Mouse (Mus musculus) liver, embryonic 12.5 days (tissue): ENCODE data around the gene Lca5l. TPM values are rescaled to one million over a fixed set of nuclear protein-coding genes. Genes with fewer than 3 reads are reported as not detected.
A peak's percentile ranks its signal among the peaks of the same experiment; 100 is the strongest.

Experiments used
- ATAC-seq: fragments of 200-750 bp; cut with Nextera tagmentation; 2 replicates; pipeline ENCODE4 v1.8.0; 2017; ENCODE audit warnings: moderate number of reproducible peaks, mild to moderate bottlenecking, moderate library complexity
- H3K27ac ChIP-seq: fragments of 300-500 bp; sonication (generic); 2 replicates; pipeline ENCODE4 v1.5.1; 2016; ENCODE audit warnings: mild to moderate bottlenecking
- H3K27me3 ChIP-seq: fragments of 300-500 bp; sonication (generic); replicated peaks from 2 replicates; pipeline ENCODE4 v1.6.1; 2016; ENCODE audit warnings: mild to moderate bottlenecking, moderate library complexity
- H3K36me3 ChIP-seq: fragments of 300-500 bp; sonication (generic); 2 replicates; pipeline ENCODE4 v1.6.1; 2016; ENCODE audit warnings: mild to moderate bottlenecking, moderate library complexity
- H3K4me1 ChIP-seq: fragments of 300-500 bp; sonication (generic); 2 replicates; pipeline ENCODE4 v1.6.1; 2016
- H3K4me2 ChIP-seq: fragments of 300-500 bp; sonication (generic); 2 replicates; pipeline ENCODE4 v1.6.1; 2016; ENCODE audit warnings: mild to moderate bottlenecking, moderate library complexity
- H3K4me3 ChIP-seq: fragments of 300-500 bp; sonication (generic); 2 replicates; pipeline ENCODE4 v1.5.1; 2016; ENCODE audit warnings: mild to moderate bottlenecking, moderate library complexity
- H3K9ac ChIP-seq: fragments of 300-500 bp; sonication (generic); 2 replicates; pipeline ENCODE4 v1.6.1; 2016; ENCODE audit warnings: mild to moderate bottlenecking, moderate library complexity
- H3K9me3 ChIP-seq: fragments of 300-500 bp; sonication (generic); replicated peaks from 2 replicates; pipeline ENCODE4 v1.6.1; 2016; ENCODE audit warnings: mild to moderate bottlenecking, moderate library complexity
- WGBS: fragments of 180-500 bp; shearing (Covaris S2); methylation state at CpG from one replicate; pipeline ENCODE4 v1.1.7; 2016; ENCODE audit not compliant: insufficient replicate concordance; 5-methylcytosine and 5-hydroxymethylcytosine counted together
- polyA plus RNA-seq: library from polyadenylated mRNA; unstranded; fragments of >200 nt; fragmentation: Nextera tagmentation; extraction: Ambion mirVana; gene quantifications from 2 replicates; pipeline ENCODE4 v1.2.1, GENCODE M21; 2016

Gene Lca5l
- polyA plus RNA-seq, 1 experiment from 2014 or later: 0.17 TPM

- H3K9ac ChIP-seq: no peak overlapping the region
- no peaks in the 10 kb centered on the region for H3K9me3 ChIP-seq
- no peaks in the 10 kb centered on the region for H3K27me3 ChIP-seq
- H3K4me1 ChIP-seq: no peaks in the 10 kb centered on the region
- 68% methylated on average over 7 of the region's 7 CpGs for WGBS
- no peak overlapping the region for H3K27ac ChIP-seq
- no peak overlapping the region for H3K4me2 ChIP-seq
- no peaks in the 10 kb centered on the region for H3K36me3 ChIP-seq
- ATAC-seq: no peak
- no peak overlapping the region for H3K4me3 ChIP-seq
These were observed 18.8 kb upstream of the Lca5l start for GRCm38 (mm10) chr16:96210856-96211255.

GRCm38 (mm10) chr16:96209789-96210188, 17.7 kb upstream of the Lca5l start:
- no peak overlapping the region for H3K4me2 ChIP-seq
- WGBS: 75% methylated on average over 10 of the region's 10 CpGs
- ATAC-seq: no peak

GRCm38 (mm10) chr16:96201485-96202232, 9.6 kb upstream of the Lca5l start:
- Histone ChIP-seq H3K36me3 (no peaks in the 10 kb centered on the region), H3K9me3 (no peaks in the 10 kb centered on the region), H3K27me3 (peaks cover 17% of the 10 kb centered on the region), H3K27ac (no peak overlapping the region), H3K4me1 (0 out of 2 replicates have a peak, but pooled peaks cover 7% of the 10 kb centered on the region), H3K4me3 (no peak overlapping the region), H3K4me2 (no peak overlapping the region), H3K9ac (no peak overlapping the region)
- no peak for ATAC-seq
- 66% methylated on average over 11 of the region's 11 CpGs for WGBS

More at GRCm38 (mm10) chr16:96209789-96210188, 17.7 kb upstream of the Lca5l start:
- Histone ChIP-seq H3K9ac (no peak overlapping the region), H3K4me1 (no peaks in the 10 kb centered on the region), H3K36me3 (no peaks in the 10 kb centered on the region), H3K27ac (no peak overlapping the region), H3K9me3 (no peaks in the 10 kb centered on the region), H3K27me3 (no peaks in the 10 kb centered on the region), H3K4me3 (no peak overlapping the region)

- WGBS: 47% methylated on average over 9 of the region's 9 CpGs
- Histone ChIP-seq H3K9me3 (no peaks in the 10 kb centered on the region), H3K4me2 (peak overlapping the region; percentile 51), H3K4me3 (peak overlapping the region; percentile 21; the same call in 1 of the 2 replicates), H3K27ac (no peak overlapping the region), H3K36me3 (no peaks in the 10 kb centered on the region), H3K27me3 (peaks cover 17% of the 10 kb centered on the region), H3K9ac (no peak overlapping the region), H3K4me1 (0 out of 2 replicates have a peak, but pooled peaks cover 7% of the 10 kb centered on the region)
- ATAC-seq: no peak
These were observed 8.6 kb upstream of the Lca5l start for GRCm38 (mm10) chr16:96200702-96201028.

- no peaks in the 10 kb centered on the region for H3K36me3 ChIP-seq
- no peak within 1 kb of the TSS for H3K9ac ChIP-seq
- peak; percentile 61 for ATAC-seq
- 12% methylated on average over 20 of the region's 20 CpGs for WGBS
- 0 out of 2 replicates have a peak, but pooled peaks cover 7% of the 10 kb centered on the region for H3K4me1 ChIP-seq
- H3K27me3 ChIP-seq: peaks cover 17% of the 10 kb centered on the region
- no peaks in the 10 kb centered on the region for H3K9me3 ChIP-seq
- H3K27ac ChIP-seq: no peak within 1 kb of the TSS
- peak within 1 kb of the TSS; percentile 51 for H3K4me2 ChIP-seq
- H3K4me3 ChIP-seq: peak within 1 kb of the TSS; percentile 21
These were observed 8.0 kb upstream of the Lca5l start, which contains the start of gene Sh3bgr for GRCm38 (mm10) chr16:96199913-96200701. Gene Sh3bgr (plus strand): TSS chr16:96200450.

- H3K4me3 ChIP-seq: no peak overlapping the region
- H3K27ac ChIP-seq: no peak overlapping the region
- H3K9me3 ChIP-seq: no peaks in the 10 kb centered on the region
- 75% methylated on average over 5 of the region's 5 CpGs for WGBS
- H3K9ac ChIP-seq: no peak overlapping the region
- no peaks in the 10 kb centered on the region for H3K36me3 ChIP-seq
- H3K4me1 ChIP-seq: peaks cover 9% of the 10 kb centered on the region
- H3K4me2 ChIP-seq: no peak overlapping the region
- no peak for ATAC-seq
- peaks cover 22% of the 10 kb centered on the region for H3K27me3 ChIP-seq
These were observed 4.5 kb downstream of the Lca5l start for GRCm38 (mm10) chr16:96187619-96188018.

- H3K9me3 ChIP-seq: peaks cover 3% of the 10 kb centered on the region; the same call in 1 of the 2 replicates
These were observed 12.9 kb downstream of the Lca5l start for GRCm38 (mm10) chr16:96179156-96179555.

GRCm38 (mm10) chr16:96175399-96175798, 16.7 kb downstream of the Lca5l start:
- 35% methylated on average over 2 of the region's 2 CpGs for WGBS

More at GRCm38 (mm10) chr16:96179156-96179555, 12.9 kb downstream of the Lca5l start:
- ATAC-seq: no peak
- Histone ChIP-seq H3K9ac (no peak overlapping the region), H3K4me1 (no peaks in the 10 kb centered on the region), H3K4me3 (no peak overlapping the region), H3K27ac (no peak overlapping the region), H3K36me3 (no peaks in the 10 kb centered on the region), H3K27me3 (no peaks in the 10 kb centered on the region), H3K4me2 (no peak overlapping the region)

GRCm38 (mm10) chr16:96173648-96174047, 18.4 kb downstream of the Lca5l start:
- no peaks in the 10 kb centered on the region for H3K36me3 ChIP-seq
- 0 out of 2 replicates have a peak, but pooled peaks cover under 1% of the 10 kb centered on the region for H3K9me3 ChIP-seq
- H3K27ac ChIP-seq: no peak overlapping the region
- H3K4me2 ChIP-seq: no peak overlapping the region
- no peaks in the 10 kb centered on the region for H3K4me1 ChIP-seq
- H3K4me3 ChIP-seq: no peak overlapping the region
- no peak for ATAC-seq
- 72% methylated on average over 8 of the region's 8 CpGs for WGBS
- no peaks in the 10 kb centered on the region for H3K27me3 ChIP-seq
- H3K9ac ChIP-seq: no peak overlapping the region

More at GRCm38 (mm10) chr16:96175399-96175798, 16.7 kb downstream of the Lca5l start:
- H3K9me3 ChIP-seq: peaks cover 3% of the 10 kb centered on the region; the same call in 1 of the 2 replicates
- H3K4me1 ChIP-seq: no peaks in the 10 kb centered on the region
- H3K9ac ChIP-seq: no peak overlapping the region
- ATAC-seq: no peak
- no peak overlapping the region for H3K27ac ChIP-seq
- no peaks in the 10 kb centered on the region for H3K27me3 ChIP-seq
- H3K4me3 ChIP-seq: no peak overlapping the region
- no peaks in the 10 kb centered on the region for H3K36me3 ChIP-seq
- no peak overlapping the region for H3K4me2 ChIP-seq

GRCm38 (mm10) chr16:96168837-96169236, 23.2 kb downstream of the Lca5l start:
- Histone ChIP-seq H3K4me2 (no peak overlapping the region), H3K9ac (no peak overlapping the region), H3K4me3 (no peak overlapping the region), H3K27ac (no peak overlapping the region), H3K9me3 (no peaks in the 10 kb centered on the region), H3K4me1 (no peaks in the 10 kb centered on the region), H3K27me3 (no peaks in the 10 kb centered on the region), H3K36me3 (no peaks in the 10 kb centered on the region)
- ATAC-seq: no peak
- WGBS: 51% methylated on average over 4 of the region's 4 CpGs

GRCm38 (mm10) chr16:96165723-96166264, 26.3 kb downstream of the Lca5l start:
- 73% methylated on average over 4 of the region's 4 CpGs for WGBS
- no peak overlapping the region for H3K27ac ChIP-seq
- no peaks in the 10 kb centered on the region for H3K27me3 ChIP-seq
- no peaks in the 10 kb centered on the region for H3K4me1 ChIP-seq
- H3K36me3 ChIP-seq: no peaks in the 10 kb centered on the region
- H3K9ac ChIP-seq: no peak overlapping the region
- no peak for ATAC-seq
- no peak overlapping the region for H3K4me3 ChIP-seq
- H3K9me3 ChIP-seq: no peaks in the 10 kb centered on the region
- H3K4me2 ChIP-seq: no peak overlapping the region

- no peaks in the 10 kb centered on the region for H3K9me3 ChIP-seq
- ATAC-seq: no peak
- no peak overlapping the region for H3K4me2 ChIP-seq
- 82% methylated on average over 4 of the region's 4 CpGs for WGBS
- peaks cover 15% of the 10 kb centered on the region for H3K4me1 ChIP-seq
- H3K27ac ChIP-seq: no peak overlapping the region
- H3K4me3 ChIP-seq: no peak overlapping the region
- H3K27me3 ChIP-seq: peaks cover 6% of the 10 kb centered on the region; the same call in 1 of the 2 replicates
- H3K36me3 ChIP-seq: peaks cover 14% of the 10 kb centered on the region
- H3K9ac ChIP-seq: no peak overlapping the region
These were observed 30.7 kb downstream of the Lca5l start for GRCm38 (mm10) chr16:96161336-96161735.
